Mouse (Mus musculus) heart, postnatal 0 days (tissue): ENCODE measurements around the gene Pcbp1. TPM values are rescaled to one million over a fixed set of nuclear protein-coding genes. Genes with fewer than 3 reads are reported as not detected.

Source experiments
- ATAC-seq: fragments of 200-750 bp; cut with Nextera tagmentation; 2 replicates; pipeline ENCODE4 v1.8.0; 2017; ENCODE audit warnings: low read depth, moderate number of reproducible peaks, moderate library complexity; ENCODE audit not compliant: insufficient read depth
- DNase-seq: peaks from one replicate; pipeline ENCODE4 v3.0.0-alpha.2; 2016; ENCODE audit warnings: low spot score
- H3K27ac ChIP-seq: fragments of 300-500 bp; sonication (generic); 2 replicates; pipeline ENCODE4 v1.5.1; 2014; ENCODE audit warnings: low read depth, mild to moderate bottlenecking
- H3K27me3 ChIP-seq: fragments of 300-500 bp; sonication (generic); 2 replicates; pipeline ENCODE4 v1.6.1; 2014; ENCODE audit warnings: low read length, mixed read lengths; ENCODE audit not compliant: control insufficient read depth, insufficient read depth
- H3K36me3 ChIP-seq: fragments of 300-500 bp; sonication (generic); replicated peaks from 2 replicates; pipeline ENCODE4 v1.6.1; 2014; ENCODE audit warnings: low read length, mixed read lengths; ENCODE audit not compliant: control insufficient read depth, insufficient read depth
- H3K4me1 ChIP-seq: fragments of 300-500 bp; sonication (generic); 2 replicates; pipeline ENCODE4 v1.6.1; 2014; ENCODE audit warnings: antibody characterized with exemption; ENCODE audit not compliant: control insufficient read depth, insufficient read depth
- H3K4me2 ChIP-seq: fragments of 300-500 bp; sonication (generic); 2 replicates; pipeline ENCODE4 v1.6.1; 2014; ENCODE audit warnings: low read depth, mild to moderate bottlenecking, low read length, moderate library complexity
- H3K4me3 ChIP-seq: fragments of 300-500 bp; sonication (generic); 2 replicates; pipeline ENCODE4 v1.5.1; 2014; ENCODE audit warnings: low read depth, low read length
- H3K9ac ChIP-seq: fragments of 300-500 bp; sonication (generic); replicated peaks from 2 replicates; pipeline ENCODE4 v1.6.1; 2014; ENCODE audit warnings: low read depth, low read length, mixed read lengths
- H3K9me3 ChIP-seq: fragments of 300-500 bp; sonication (generic); replicated peaks from 2 replicates; pipeline ENCODE4 v1.6.1; 2016; ENCODE audit warnings: low read length; ENCODE audit not compliant: control insufficient read depth
- CTCF ChIP-seq: IDR thresholded peaks from 2 replicates; pipeline ENCODE4 v1.5.1; 2016; ENCODE audit warnings: antibody characterized with exemption, control low read depth, low read depth
- EP300 ChIP-seq: IDR thresholded peaks from 2 replicates; pipeline ENCODE4 v1.6.1; 2016; ENCODE audit warnings: antibody characterized with exemption, low read depth
- WGBS: fragments of 180-500 bp; shearing (Covaris S2); extraction: QIAGEN DNeasy Blood & Tissue Kit; methylation state at CpG from one replicate; pipeline ENCODE4 v1.1.7; 2014; 5-methylcytosine and 5-hydroxymethylcytosine counted together
- polyA plus RNA-seq: library from polyadenylated mRNA; unstranded; fragments of >200 nt; fragmentation: Nextera tagmentation; extraction: Ambion mirVana; gene quantifications from 2 replicates; pipeline ENCODE4 v1.2.1, GENCODE M21; 2015
- total RNA-seq: library from RNA; depleted of rRNA; stranded (reverse); fragments of >200 nt; gene quantifications from 2 replicates; pipeline ENCODE4 v1.2.3, GENCODE M21; 2014; ENCODE audit warnings: low replicate concordance

Gene Pcbp1
- total and polyA plus RNA-seq, 2 experiments from 2014 or later: 55.2 to 285 TPM

DNA sequence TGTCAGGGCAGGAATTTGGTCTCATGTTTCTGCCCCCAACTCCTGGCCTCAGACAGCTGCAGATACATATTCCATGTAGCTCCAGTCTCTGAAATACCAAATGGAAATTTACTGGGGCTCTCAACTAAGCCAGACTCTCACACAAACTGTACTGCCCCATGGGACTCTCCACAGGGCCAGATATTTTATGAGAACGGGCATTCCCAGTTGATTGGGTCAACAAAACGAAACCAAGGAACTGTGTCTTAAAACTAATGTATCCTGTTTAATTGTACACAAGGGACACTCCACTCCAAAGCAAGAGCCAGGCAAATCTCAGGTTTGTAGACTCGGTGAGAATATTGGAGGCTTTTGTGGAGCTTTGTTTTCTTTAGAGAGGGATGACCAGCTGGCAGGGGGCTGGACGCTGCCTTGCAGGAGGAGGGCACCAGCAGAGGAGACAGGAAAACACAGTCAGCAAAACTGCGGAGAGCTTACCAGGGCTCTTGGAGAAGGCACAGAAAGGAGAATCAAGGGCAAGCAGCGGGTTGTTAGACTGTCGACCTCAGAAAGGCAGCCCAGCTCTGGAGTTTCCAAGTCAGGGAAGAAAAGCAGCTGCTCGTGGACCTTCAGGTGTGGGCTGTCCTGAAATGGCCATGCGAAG is 45.8 kb downstream of the Pcbp1 start:
- H3K27ac ChIP-seq: peak overlapping the region; percentile 95
- H3K36me3 ChIP-seq: no peaks in the 10 kb centered on the region
- H3K4me3 ChIP-seq: peak overlapping the region; percentile 24
- ATAC-seq (no peak), DNase-seq (peak; percentile 59)
- H3K9me3 ChIP-seq: no peaks in the 10 kb centered on the region
- TF ChIP-seq CTCF: no peak
- H3K27me3 ChIP-seq: no peaks in the 10 kb centered on the region
- H3K4me2 ChIP-seq: peak overlapping the region; percentile 56
- H3K4me1 ChIP-seq: peaks cover 58% of the 10 kb centered on the region
- WGBS: 19% methylated on average over 9 of the region's 9 CpGs
- H3K9ac ChIP-seq: peak overlapping the region; percentile 19; the same call in 1 of the 2 replicates

DNA sequence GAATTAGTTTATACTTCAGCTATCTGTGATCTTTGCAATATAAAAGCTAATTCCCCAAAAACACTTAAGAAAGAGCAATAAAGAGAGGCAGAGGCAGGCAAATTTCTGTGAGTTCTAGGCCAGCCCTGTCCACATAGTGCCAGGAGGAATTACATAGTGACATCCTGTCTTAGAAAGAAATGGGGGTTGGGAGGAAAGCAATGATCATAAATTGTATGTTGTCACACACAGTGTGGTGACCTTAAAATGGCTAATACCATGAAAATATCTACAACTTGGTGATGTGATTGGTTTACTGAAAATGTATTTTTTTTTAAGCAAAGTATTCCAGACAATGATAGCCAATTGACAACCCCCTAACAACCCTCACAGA is 46.3 kb downstream of the Pcbp1 start:
- ATAC-seq (no peak), DNase-seq (no peak)
- Histone ChIP-seq H3K4me2 (peak overlapping the region; percentile 56), H3K9ac (no peak overlapping the region), H3K36me3 (no peaks in the 10 kb centered on the region), H3K27me3 (no peaks in the 10 kb centered on the region), H3K9me3 (no peaks in the 10 kb centered on the region), H3K4me1 (peaks cover 63% of the 10 kb centered on the region), H3K27ac (peak overlapping the region; percentile 95), H3K4me3 (no peak overlapping the region; the same call in 1 of the 2 replicates)
- TF ChIP-seq EP300 (no peak), CTCF (no peak)

DNA sequence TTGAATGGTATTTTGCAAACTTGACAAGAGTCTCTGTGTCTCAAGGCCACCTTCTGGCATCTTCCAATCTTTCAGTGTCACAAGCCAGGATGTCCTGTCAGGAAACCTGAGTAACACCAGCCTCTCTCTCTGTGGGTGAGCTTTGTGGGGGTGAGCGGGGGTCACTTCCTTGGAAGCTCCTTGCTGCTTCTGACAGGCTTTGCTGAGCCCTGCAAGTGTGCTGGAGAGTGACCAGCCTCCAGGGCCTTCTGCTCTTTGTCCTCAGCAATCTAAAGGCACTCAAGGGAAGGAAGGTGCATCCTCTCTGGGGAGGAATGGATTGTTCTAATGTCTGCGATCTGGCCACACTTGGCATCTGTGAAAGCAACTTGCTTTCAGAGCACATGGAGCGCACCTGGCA is 46.8 kb downstream of the Pcbp1 start:
- no peak overlapping the region for H3K9ac ChIP-seq
- H3K27ac ChIP-seq: peak overlapping the region; percentile 95
- DNase-seq (peak; percentile 58), ATAC-seq (peak; percentile 50)
- no peaks in the 10 kb centered on the region for H3K36me3 ChIP-seq
- no peak overlapping the region for H3K4me2 ChIP-seq
- WGBS: 61% methylated on average over 3 of the region's 3 CpGs
- H3K4me1 ChIP-seq: peaks cover 68% of the 10 kb centered on the region
- H3K4me3 ChIP-seq: no peak overlapping the region
- TF ChIP-seq EP300 (peak; percentile 83), CTCF (no peak)
- no peaks in the 10 kb centered on the region for H3K9me3 ChIP-seq
- no peaks in the 10 kb centered on the region for H3K27me3 ChIP-seq

DNA sequence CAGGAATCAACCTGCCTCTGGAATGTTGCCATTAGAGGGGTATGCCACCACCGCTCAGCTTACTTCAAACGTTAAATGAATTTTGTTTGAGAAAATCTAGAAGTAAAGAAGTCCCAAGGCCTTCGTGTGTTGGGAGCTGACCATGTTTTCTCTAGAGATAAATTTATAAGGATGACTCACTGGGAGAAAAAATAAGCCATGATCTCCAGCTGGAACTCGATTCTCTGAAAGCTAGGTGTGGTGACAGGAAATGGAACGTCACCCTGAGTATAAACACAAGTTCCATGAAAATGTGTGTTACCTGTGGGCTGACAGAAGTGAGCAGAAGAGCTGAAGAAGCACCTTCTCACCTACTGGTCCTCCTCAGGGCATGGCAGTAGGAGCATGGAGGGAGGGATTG is 49.2 kb downstream of the Pcbp1 start:
- peaks cover 81% of the 10 kb centered on the region for H3K4me1 ChIP-seq
- H3K27me3 ChIP-seq: no peaks in the 10 kb centered on the region
- 49% methylated on average over 5 of the region's 5 CpGs for WGBS
- no peak overlapping the region for H3K4me2 ChIP-seq
- H3K36me3 ChIP-seq: no peaks in the 10 kb centered on the region
- no peak overlapping the region for H3K9ac ChIP-seq
- DNase-seq (no peak), ATAC-seq (no peak)
- H3K9me3 ChIP-seq: no peaks in the 10 kb centered on the region
- TF ChIP-seq EP300: no peak
- no peak for TF ChIP-seq CTCF
- H3K27ac ChIP-seq: peak overlapping the region; percentile 95
- H3K4me3 ChIP-seq: no peak overlapping the region

DNA sequence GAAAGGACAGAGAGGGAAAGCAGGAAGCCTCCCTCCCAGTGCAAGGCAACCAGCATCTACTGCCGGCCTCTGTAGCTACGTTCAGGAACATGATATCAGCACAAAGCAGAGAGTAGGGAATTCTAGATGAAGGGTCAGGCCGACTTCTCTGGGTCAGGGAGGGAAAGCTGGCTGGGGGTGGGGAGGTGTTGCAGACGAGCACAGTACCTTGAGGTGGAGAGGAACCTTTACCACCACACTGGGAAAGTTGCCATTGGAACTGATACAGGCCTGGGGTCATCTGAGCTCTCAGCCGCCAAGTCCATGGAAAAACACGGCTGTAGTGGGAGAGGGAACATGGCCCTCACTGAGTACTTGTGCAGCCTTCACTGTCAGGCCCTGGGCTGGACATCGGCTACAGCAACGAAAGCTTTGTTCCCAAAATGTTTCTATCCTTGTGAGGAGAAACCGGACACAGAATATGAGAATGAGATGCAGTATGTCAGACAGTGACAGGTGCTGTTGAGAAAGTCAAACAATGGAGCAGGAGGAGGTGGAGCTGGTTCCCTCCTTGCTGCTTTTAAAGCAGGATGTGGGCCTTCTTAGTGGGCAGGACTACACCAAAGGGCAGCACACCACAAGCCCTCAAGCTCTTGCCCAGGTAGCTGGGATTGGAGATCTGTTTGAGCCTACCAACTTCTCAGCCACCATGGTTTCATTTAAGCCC is 50.5 kb downstream of the Pcbp1 start:
- peak; percentile 54 for ATAC-seq
- no peak for TF ChIP-seq CTCF
- peak; percentile 95 for TF ChIP-seq EP300
- H3K9me3 ChIP-seq: no peaks in the 10 kb centered on the region
- peak overlapping the region; percentile 32; the same call in 1 of the 2 replicates for H3K9ac ChIP-seq
- H3K4me3 ChIP-seq: no peak overlapping the region
- H3K27ac ChIP-seq: peak overlapping the region; percentile 95
- no peaks in the 10 kb centered on the region for H3K27me3 ChIP-seq
- peak; percentile 95 for DNase-seq
- no peaks in the 10 kb centered on the region for H3K36me3 ChIP-seq
- peaks cover 82% of the 10 kb centered on the region for H3K4me1 ChIP-seq
- WGBS: 23% methylated on average over 9 of the region's 9 CpGs
- H3K4me2 ChIP-seq: no peak overlapping the region
